Mouse (Mus musculus): ENCODE data around the gene Mtg1. TPM values are rescaled to one million over a fixed set of nuclear protein-coding genes. Genes with fewer than 3 reads are reported as not detected.

Gene Mtg1
- polyA plus RNA-seq, 1 experiment: 33.9 TPM

GRCm38 (mm10) chr7:140172936-140173335 lies 35.6 kb downstream of the Mtg1 start, which contains the start of gene Olfr523:
TSS of gene Olfr523 (plus strand) at chr7:140173217.
- TF ChIP-seq CTCF (IDR thresholded peaks at IDR 0.05; ENCODE audit: borderline replicate concordance, extremely low read depth, insufficient read depth, insufficient read length): no peak
- no peak for TF ChIP-seq POLR2A (IDR thresholded peaks at IDR 0.05; ENCODE audit: borderline replicate concordance, extremely low read depth, insufficient read depth, insufficient read length, poor library complexity, severe bottlenecking)
- DNase-seq (ENCODE audit: low read depth): no peak

- DNase-seq (ENCODE audit: low read depth): no peak
- TF ChIP-seq CTCF (IDR thresholded peaks at IDR 0.05; ENCODE audit: borderline replicate concordance, extremely low read depth, insufficient read depth, insufficient read length) (no peak), POLR2A (IDR thresholded peaks at IDR 0.05; ENCODE audit: borderline replicate concordance, extremely low read depth, insufficient read depth, insufficient read length, poor library complexity, severe bottlenecking) (no peak)
Measured at GRCm38 (mm10) chr7:140179176-140179575, 41.8 kb downstream of the Mtg1 start.

GRCm38 (mm10) chr7:140180692-140181091 lies 43.3 kb downstream of the Mtg1 start:
- no peak for DNase-seq (ENCODE audit: low read depth)
- TF ChIP-seq POLR2A (IDR thresholded peaks at IDR 0.05; ENCODE audit: borderline replicate concordance, extremely low read depth, insufficient read depth, insufficient read length, poor library complexity, severe bottlenecking): no peak
- no peak for TF ChIP-seq CTCF (IDR thresholded peaks at IDR 0.05; ENCODE audit: borderline replicate concordance, extremely low read depth, insufficient read depth, insufficient read length)

GRCm38 (mm10) chr7:140184206-140184605 lies 46.8 kb downstream of the Mtg1 start:
- DNase-seq (ENCODE audit: low read depth): no peak
- TF ChIP-seq CTCF (IDR thresholded peaks at IDR 0.05; ENCODE audit: borderline replicate concordance, extremely low read depth, insufficient read depth, insufficient read length) (no peak), POLR2A (IDR thresholded peaks at IDR 0.05; ENCODE audit: borderline replicate concordance, extremely low read depth, insufficient read depth, insufficient read length, poor library complexity, severe bottlenecking) (no peak)

- TF ChIP-seq CTCF (IDR thresholded peaks at IDR 0.05; ENCODE audit: borderline replicate concordance, extremely low read depth, insufficient read depth, insufficient read length) (peak; percentile 34; the same call in 1 of the 2 replicates), POLR2A (IDR thresholded peaks at IDR 0.05; ENCODE audit: borderline replicate concordance, extremely low read depth, insufficient read depth, insufficient read length, poor library complexity, severe bottlenecking) (no peak)
- DNase-seq (ENCODE audit: low read depth): peak; percentile 17
Measured at GRCm38 (mm10) chr7:140186646-140187620, 49.6 kb downstream of the Mtg1 start.

GRCm38 (mm10) chr7:140187721-140188390 lies 50.5 kb downstream of the Mtg1 start:
- DNase-seq (ENCODE audit: low read depth): no peak
- TF ChIP-seq CTCF (IDR thresholded peaks at IDR 0.05; ENCODE audit: borderline replicate concordance, extremely low read depth, insufficient read depth, insufficient read length) (no peak), POLR2A (IDR thresholded peaks at IDR 0.05; ENCODE audit: borderline replicate concordance, extremely low read depth, insufficient read depth, insufficient read length, poor library complexity, severe bottlenecking) (no peak)

- TF ChIP-seq CTCF (IDR thresholded peaks at IDR 0.05; ENCODE audit: borderline replicate concordance, extremely low read depth, insufficient read depth, insufficient read length): 0 out of 2 replicates have a peak, but pooled peaks have one; percentile 16
- TF ChIP-seq POLR2A (IDR thresholded peaks at IDR 0.05; ENCODE audit: borderline replicate concordance, extremely low read depth, insufficient read depth, insufficient read length, poor library complexity, severe bottlenecking): no peak
- peak; percentile 58 for DNase-seq (ENCODE audit: low read depth)
Measured at GRCm38 (mm10) chr7:140188391-140189328, 51.3 kb downstream of the Mtg1 start.

GRCm38 (mm10) chr7:140190435-140190834 lies 53.1 kb downstream of the Mtg1 start:
- no peak for DNase-seq (ENCODE audit: low read depth)
- TF ChIP-seq CTCF (IDR thresholded peaks at IDR 0.05; ENCODE audit: borderline replicate concordance, extremely low read depth, insufficient read depth, insufficient read length) (no peak), POLR2A (IDR thresholded peaks at IDR 0.05; ENCODE audit: borderline replicate concordance, extremely low read depth, insufficient read depth, insufficient read length, poor library complexity, severe bottlenecking) (no peak)

GRCm38 (mm10) chr7:140192445-140192844 lies 55.1 kb downstream of the Mtg1 start:
- no peak for DNase-seq (ENCODE audit: low read depth)

GRCm38 (mm10) chr7:140192851-140193250 lies 55.5 kb downstream of the Mtg1 start:
- DNase-seq (ENCODE audit: low read depth): no peak
- TF ChIP-seq CTCF (IDR thresholded peaks at IDR 0.05; ENCODE audit: borderline replicate concordance, extremely low read depth, insufficient read depth, insufficient read length) (no peak), POLR2A (IDR thresholded peaks at IDR 0.05; ENCODE audit: borderline replicate concordance, extremely low read depth, insufficient read depth, insufficient read length, poor library complexity, severe bottlenecking) (no peak)

More at GRCm38 (mm10) chr7:140192445-140192844, 55.1 kb downstream of the Mtg1 start:
- TF ChIP-seq POLR2A (IDR thresholded peaks at IDR 0.05; ENCODE audit: borderline replicate concordance, extremely low read depth, insufficient read depth, insufficient read length, poor library complexity, severe bottlenecking): no peak
- TF ChIP-seq CTCF (IDR thresholded peaks at IDR 0.05; ENCODE audit: borderline replicate concordance, extremely low read depth, insufficient read depth, insufficient read length): no peak
